Comparison of ENCODE assay signal across 9 mouse cellular contexts in genomic region chr8:48690665-48691395, GRCm38 (mm10).
DNase-seq lines count a peak whose midpoint lies in the region; ATAC-seq lines count a peak whose summit lies in the region.
"Had no signal": no experiment of that assay in that cellular context is flagged by ENCODE, and none has a peak within 500 bp of the region (broad histone marks: within the 10 kb centered on the region; RNA-seq: fewer than 3 reads in every experiment).

No protein-coding gene starts in this region.

- H3K9ac ChIP-seq in neural tube, embryonic 11.5 days (ENCODE audit: low read length) = no peak overlapping the region
- H3K9ac ChIP-seq in limb, embryonic 13.5 days = no peak overlapping the region

- ATAC-seq in neural tube, embryonic 11.5 days (ENCODE audit: insufficient read depth, low FRiP score, low TSS enrichment) = peak; percentile 27; the same call in 1 of the 2 replicates
- ATAC-seq in limb, embryonic 13.5 days (ENCODE audit: low FRiP score, low read depth) = peak; percentile 57; the same call in 1 of the 2 replicates

- H3K4me3 ChIP-seq in neural tube, embryonic 11.5 days (ENCODE audit: low read depth, low read length) = no peak overlapping the region
- H3K4me3 ChIP-seq in limb, embryonic 13.5 days = no peak overlapping the region

- H3K27ac ChIP-seq in neural tube, embryonic 11.5 days (ENCODE audit: low read depth, low read length) = no peak overlapping the region
- H3K27ac ChIP-seq in limb, embryonic 13.5 days = no peak overlapping the region

- no peaks in the 10 kb centered on the region for H3K27me3 ChIP-seq in neural tube, embryonic 11.5 days (ENCODE audit: control insufficient read depth, insufficient read depth, low read length)
- 0 out of 2 replicates have a peak, but pooled peaks cover 5% of the 10 kb centered on the region for H3K27me3 ChIP-seq in limb, embryonic 13.5 days
- H3K27me3 ChIP-seq: CH12.LX had no signal

- WGBS in neural tube, embryonic 11.5 days = 63% methylated on average over 10 of the region's 10 CpGs
- 60% methylated on average over 10 of the region's 10 CpGs for WGBS in limb, embryonic 13.5 days

- DNase-seq in embryo, embryonic 10 days (ENCODE audit: low spot score) = peak; percentile 61
- no peak for DNase-seq in embryo, embryonic 9.5 days (ENCODE audit: extremely low spot score)
- DNase-seq in neural tube, embryonic 11.5 days (ENCODE audit: low spot score) = no peak
- DNase-seq in neural tube, embryonic 10.5 days (ENCODE audit: extremely low spot score, low spot score) = no peak
- peak; percentile 16 to 51 for DNase-seq in heart, adult 9 months (ENCODE audit: low spot score in 2 of 2)
- DNase-seq in ovary, adult 18-20 months (ENCODE audit: low spot score) = no peak
- DNase-seq in cerebellum, adult 8-10 months = no peak

- no peaks in the 10 kb centered on the region for H3K4me1 ChIP-seq in neural tube, embryonic 11.5 days (ENCODE audit: control insufficient read depth, insufficient read depth, low read length)
- H3K4me1 ChIP-seq in limb, embryonic 13.5 days = peaks cover 40% of the 10 kb centered on the region

- H3K4me2 ChIP-seq in neural tube, embryonic 11.5 days (ENCODE audit: low read depth) = no peak overlapping the region
- H3K4me2 ChIP-seq in limb, embryonic 13.5 days (replicated peaks) = 0 out of 2 replicates have a peak overlapping the region, but pooled peaks have one; percentile 19

- H3K36me3 ChIP-seq in neural tube, embryonic 11.5 days (ENCODE audit: control insufficient read depth, insufficient read depth, low read length) = no peaks in the 10 kb centered on the region
- no peaks in the 10 kb centered on the region for H3K36me3 ChIP-seq in limb, embryonic 13.5 days

- H3K9me3 ChIP-seq in neural tube, embryonic 11.5 days (ENCODE audit: control insufficient read depth, low read length) = no peaks in the 10 kb centered on the region
- H3K9me3 ChIP-seq in limb, embryonic 13.5 days = no peaks in the 10 kb centered on the region

Comparison
In these comparisons a context has a peak if more than half of its experiments do, and no peak if none do; other contexts are left out.
1. DNase-seq: peak in embryo, embryonic 10 days (single experiment) and heart, adult 9 months (2 of 2); none in embryo, embryonic 9.5 days (single experiment), neural tube, embryonic 11.5 days (single experiment), neural tube, embryonic 10.5 days (single experiment), ovary, adult 18-20 months (single experiment) and cerebellum, adult 8-10 months (single experiment).